Mouse (Mus musculus) left cerebral cortex, postnatal 10 days (tissue): Measurements from ENCODE around the gene Mfsd2a. TPM values are rescaled to one million over a fixed set of nuclear protein-coding genes. Genes with fewer than 3 reads are reported as not detected.

Source experiments
- DNase-seq, 2 experiments: peaks; one replicate each; pipeline ENCODE4 v3.0.0; 2021 to 2022; ENCODE audit warnings: low spot score in 2 of 2, mixed read lengths in 1 of 2; ENCODE audit errors: extremely low spot score in 1 of 2
- intact Hi-C: fragments of 180-260 bp; cut with DNase I; formaldehyde crosslinking; loops from one replicate; pipeline ENCODE4 v1.15.1; 2025
- total RNA-seq, 2 experiments: library from RNA; stranded (reverse); gene quantifications; 2 replicates each; pipeline ENCODE4 v1.2.3; 2021

Mfsd2a gene
- total RNA-seq, 2 experiments from 2014 or later: 47.0 to 58.6 TPM

DNA sequence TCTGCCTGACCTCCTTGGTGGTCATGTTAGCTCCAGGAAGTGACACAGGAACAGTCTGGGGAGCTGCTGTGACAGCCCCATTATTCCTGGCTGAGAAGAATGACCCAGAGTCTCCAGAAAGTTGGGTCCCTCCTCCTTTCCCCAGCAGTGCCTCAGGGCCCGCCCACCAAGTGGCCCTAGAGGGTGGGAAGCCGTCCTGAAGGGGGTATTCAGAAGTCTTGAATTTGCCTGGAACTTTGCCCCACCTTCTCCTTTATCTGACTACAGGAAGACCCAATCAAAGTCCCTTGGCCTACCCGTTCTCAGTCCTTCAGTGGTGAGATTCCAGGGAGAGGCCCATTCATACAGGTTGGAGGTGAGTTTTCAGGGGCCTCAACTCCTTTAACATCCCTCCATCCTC lies 20.9 kb upstream of the Mfsd2a start:
- peak in 1 of 2 experiments; percentile 72 for DNase-seq
- intact Hi-C loops: loop anchor here (5.0 to 10.0 kb wide), 3 partner anchors 40 to 1747 kb away; no protein-coding TSS in a partner anchor

DNA sequence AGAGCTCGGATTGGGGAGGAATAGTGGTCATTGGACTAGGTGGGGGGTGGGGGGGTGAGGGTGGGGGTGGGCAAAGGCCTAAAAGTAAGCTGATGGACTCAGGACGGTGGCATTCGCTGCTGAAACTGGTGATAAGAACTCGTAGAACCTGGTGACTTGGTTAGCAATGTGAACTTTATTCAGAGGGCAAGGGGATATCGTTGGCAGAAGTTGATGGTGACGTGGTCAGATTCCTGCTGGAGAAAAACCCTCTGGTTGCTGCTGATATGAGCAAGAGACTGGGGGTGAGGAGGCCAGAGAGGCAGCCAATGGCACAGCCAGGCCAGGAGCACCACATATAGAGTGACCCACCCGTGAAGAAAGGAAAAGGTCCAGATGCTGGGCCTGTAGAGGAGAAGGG lies 20.2 kb upstream of the Mfsd2a start:
- intact Hi-C loops: loop anchor here (5.0 to 10.0 kb wide), 3 partner anchors 39 to 1746 kb away; no protein-coding TSS in a partner anchor
- DNase-seq: no peak

DNA sequence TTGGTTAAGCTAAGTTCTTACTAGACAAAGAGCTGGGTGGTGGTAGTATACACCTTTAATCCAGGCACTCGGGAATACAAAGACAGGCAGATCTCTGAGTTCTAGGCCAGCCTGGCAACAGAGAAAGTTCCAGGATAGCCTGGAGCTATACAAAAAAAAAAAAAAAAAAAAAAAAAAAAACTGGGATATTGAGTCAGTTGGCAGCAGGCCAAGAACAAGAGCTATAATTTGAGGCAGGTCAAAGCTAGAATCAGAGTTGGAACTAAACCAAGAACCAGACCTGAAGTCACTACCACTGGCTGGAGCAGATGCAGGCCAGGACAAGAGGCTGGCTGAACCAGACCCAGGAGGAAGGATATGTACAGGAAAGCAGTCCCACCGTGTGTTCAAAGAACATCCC lies 19.7 kb upstream of the Mfsd2a start:
- DNase-seq: no peak
- intact Hi-C loops: loop anchor here (5.0 to 10.0 kb wide), 3 partner anchors 38 to 1746 kb away; no protein-coding TSS in a partner anchor

DNA sequence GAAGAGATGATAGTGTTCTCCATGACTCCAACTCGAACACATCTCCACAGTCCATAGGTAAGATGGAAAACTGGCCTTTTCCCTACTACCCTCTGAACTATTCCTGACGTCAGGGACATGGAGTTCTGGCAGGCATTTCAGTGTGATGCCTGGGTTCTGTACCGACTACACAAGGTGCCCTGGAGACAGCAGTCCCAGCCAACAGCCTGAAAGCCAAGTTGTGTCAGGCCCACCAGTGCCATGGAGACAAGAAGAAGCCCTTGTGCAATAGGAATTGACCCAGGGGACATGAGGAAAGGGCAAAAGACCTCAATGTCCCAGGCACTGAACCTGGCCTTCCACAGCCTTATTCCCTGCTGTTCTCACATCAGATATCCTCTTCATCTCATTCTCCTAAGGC lies 18.8 kb upstream of the Mfsd2a start:
- DNase-seq: no peak
- intact Hi-C loops: loop anchor here (5.0 to 10.0 kb wide), 3 partner anchors 38 to 1745 kb away; no protein-coding TSS in a partner anchor

DNA sequence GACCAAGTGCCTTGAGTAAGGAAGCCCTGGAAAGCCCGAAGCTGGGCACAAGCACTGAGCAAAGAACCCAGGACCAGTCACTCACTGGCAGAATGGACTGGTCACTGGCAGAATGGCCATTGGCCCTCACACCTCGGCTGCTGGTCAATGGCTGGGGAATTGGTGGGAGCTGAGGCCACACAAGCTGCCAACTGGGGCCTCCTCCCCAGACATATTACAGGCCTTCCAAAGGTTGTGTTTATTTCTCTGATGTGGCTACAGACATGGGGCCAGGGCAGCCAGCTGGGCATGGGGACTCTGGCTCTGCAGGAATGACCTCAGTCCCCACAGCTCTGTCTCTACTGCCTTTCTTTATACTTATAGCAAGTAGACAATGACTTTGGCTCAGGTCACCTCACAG lies 17.9 kb upstream of the Mfsd2a start:
- intact Hi-C loops: no loop called here
- DNase-seq: no peak

DNA sequence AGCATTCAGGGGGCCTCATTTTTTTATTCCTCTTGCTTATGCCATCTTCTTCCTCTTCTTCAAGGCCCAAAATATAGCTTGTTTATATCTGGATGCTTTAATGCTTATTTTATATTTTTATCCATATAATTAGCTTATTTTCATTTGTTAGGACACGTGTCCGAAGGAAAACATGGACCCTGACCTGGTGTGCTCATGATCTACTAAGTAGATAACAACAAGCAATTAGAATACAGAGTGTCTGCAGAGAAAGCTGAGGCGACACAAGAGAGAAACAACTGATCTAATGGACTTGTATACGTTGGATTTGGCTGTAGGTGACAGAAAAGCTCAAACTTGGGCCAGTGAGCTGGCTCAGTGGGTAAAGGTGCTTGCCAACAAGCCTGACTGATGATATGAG lies 15.9 kb upstream of the Mfsd2a start:
- no peak for DNase-seq
- intact Hi-C loops: no loop called here

DNA sequence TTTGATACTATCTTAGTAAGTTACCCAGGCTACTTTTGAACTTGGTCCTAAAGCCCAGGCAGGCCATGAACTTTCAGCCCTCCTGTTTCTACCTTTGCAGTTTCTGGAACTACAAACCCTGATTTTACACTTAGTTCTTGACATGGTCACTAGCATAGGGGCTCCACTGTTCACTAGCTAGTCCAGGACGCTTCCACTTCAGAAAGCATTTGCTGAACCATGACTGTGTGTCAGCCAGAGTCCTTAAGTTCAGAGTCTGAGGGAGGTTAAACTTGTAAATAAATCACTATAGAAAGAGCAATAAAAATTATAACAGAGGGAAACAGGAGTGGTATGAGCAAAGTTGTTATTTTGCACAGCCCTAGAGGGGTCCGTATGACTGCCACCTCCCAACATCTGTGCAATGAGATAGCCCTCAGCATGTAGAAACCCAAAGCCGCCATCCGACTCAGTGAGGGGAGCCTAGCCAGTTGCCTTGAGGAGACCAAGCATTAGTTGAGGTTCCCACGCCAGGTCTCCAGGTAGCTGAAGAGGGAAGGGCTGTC lies 14.1 kb upstream of the Mfsd2a start:
- intact Hi-C loops: no loop called here
- DNase-seq: no peak

DNA sequence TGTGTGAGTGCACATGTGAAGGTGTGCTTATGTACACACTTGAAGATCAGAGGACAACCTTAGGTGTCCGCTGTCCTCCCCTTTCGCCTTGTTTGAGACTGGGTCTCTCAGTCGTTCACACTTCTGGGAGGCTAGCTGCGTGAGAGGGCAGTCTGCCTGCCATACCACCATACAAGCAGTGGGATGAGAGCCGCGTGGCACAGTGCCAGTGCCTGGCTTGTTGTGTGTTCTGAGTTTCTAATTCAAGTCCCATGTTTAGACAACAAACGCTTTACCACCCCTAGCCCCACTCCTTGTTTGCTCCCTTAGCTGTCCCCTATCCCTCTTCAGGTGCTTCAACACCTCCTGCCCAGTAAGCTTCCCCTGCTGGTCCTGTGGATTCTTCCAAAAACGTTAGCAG lies 11.1 kb upstream of the Mfsd2a start:
- intact Hi-C loops: no loop called here
- DNase-seq: no peak

DNA sequence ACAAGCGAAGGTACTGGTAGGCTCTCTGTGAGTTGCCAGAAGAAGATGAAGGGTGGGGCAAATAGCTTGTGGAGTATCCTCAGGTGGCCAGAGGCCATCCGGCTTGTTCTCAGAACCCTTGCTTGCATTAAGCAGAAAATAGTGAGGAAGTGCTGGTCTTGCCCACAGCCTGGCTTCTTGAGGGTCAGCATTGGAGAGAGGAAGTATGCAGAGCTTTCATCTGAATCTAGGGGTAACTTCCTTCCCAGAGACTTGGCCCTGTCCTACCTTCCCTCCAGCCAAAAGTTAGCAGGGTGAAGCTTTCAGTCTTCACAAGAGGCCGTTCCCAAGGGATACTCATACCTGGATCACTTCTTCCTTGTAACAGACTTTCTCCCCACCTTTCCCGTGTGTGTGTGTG lies 10.7 kb upstream of the Mfsd2a start:
- intact Hi-C loops: no loop called here
- DNase-seq: no peak

DNA sequence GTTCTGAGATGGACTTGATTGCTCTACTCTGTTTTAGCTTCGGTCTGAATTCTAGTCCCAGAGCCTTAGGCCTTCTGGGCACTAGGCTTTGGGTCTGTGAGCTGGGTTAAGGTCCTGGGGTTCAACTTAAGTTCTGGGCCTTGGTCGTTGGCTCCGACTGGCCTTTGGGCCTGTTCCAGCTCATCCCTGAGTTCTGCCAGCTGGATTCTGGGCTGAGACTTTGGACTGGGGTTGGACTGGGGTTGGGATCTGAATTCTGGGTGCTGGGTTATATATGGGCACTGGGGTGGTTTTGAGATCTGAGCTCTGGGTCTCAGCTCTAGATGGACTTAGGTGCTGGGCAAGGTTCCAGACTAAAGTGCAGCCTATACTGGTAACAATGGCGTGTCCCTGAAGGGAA lies 10.2 kb upstream of the Mfsd2a start:
- no peak for DNase-seq
- intact Hi-C loops: no loop called here

DNA sequence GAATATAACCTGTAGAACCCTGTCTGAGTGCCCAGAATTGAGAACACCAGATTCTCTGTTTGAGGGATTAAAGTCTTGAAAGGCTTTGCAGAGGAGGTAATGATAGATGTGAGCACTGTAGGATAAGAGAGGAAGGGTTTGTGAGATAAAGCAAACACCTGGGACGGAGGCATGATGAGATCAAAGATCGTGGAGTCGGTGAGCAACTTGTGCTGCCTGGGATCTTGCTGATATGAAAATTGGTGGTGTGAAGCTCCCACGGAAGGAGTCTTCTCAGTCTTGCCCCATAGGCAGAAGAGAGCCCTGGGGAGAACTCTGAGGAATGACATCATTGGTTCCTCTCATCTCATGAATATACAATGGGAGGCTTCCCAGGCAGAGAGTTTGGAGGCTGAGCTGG lies 7.1 kb upstream of the Mfsd2a start:
- no peak for DNase-seq
- intact Hi-C loops: no loop called here

DNA sequence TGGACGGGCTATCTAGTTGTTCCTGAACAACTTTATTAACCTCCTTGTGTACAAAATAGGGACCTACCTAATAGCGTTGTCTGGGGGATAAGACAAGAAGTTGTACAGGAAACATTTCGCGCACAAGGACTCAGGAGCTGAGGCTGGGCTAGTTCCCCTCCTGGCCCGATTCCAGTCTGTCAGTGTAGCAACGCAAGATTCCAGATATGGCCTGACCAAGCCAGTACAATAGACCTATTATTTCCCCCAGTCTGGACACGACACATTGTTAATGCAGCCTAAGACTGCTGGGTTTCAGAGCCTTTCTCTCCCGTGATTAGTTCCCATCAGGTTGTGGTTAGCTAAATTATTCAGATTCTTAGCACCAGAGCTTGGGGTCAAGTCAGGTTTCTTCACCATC lies 1.8 kb upstream of the Mfsd2a start:
- DNase-seq: peak in 1 of 2 experiments; percentile 61
- intact Hi-C loops: no loop called here

DNA sequence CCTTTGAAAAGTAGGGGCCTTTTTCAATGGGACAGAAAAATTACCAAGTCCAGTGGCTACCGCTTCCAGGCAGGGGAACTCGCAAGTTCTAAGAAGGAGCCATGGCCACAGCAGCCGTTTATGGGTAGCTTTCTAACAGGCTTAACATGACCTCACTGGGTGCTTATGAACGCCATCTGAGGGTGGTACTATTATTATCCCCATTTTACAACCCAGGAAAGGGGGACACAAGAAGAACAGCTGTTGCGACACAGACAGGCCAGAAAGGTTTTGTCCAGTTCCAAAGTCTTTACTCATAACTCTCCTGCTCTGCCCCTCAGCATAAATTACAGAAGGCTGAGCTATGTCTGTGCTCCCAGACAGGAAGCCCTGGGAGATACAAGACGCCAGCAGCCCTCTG lies 601 bp upstream of the Mfsd2a start:
- intact Hi-C loops: no loop called here
- DNase-seq: no peak

DNA sequence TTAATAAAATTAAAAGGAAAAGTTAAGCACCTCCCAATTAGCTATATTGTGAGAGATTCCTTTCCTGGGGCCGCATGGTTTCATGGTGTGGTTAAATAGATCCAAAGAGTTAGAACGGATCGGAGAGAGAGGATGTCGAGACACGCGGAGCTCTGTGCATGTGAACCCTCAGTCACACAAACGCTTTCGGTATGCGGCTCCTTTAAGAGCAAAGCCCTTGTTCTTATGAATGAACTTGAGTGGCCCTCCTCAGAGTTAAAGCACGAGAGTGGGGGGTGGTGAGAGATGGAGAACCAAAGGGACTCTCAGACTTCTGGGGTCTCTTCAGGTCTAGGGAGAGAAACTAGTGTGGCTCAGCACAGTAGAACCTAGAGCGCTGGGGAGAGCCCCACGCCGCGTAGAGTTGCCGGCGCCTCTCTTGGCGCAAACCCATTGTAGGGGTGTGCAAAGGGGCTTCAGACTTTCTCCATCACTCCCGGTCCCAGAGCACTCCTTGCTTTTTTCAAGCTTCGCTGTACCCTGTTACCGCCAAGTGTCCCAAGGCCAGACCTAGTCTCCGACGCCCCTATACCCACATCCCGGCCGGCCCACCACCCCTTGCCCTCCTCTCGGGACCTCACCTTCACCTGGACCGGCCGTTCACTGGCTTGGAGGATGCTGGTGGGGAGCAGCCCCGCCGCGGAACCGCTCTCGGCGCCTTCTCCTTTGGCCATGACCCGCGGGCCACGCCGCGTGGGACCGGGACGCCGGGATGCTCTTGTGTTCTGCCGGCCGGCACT lies 478 bp downstream of the Mfsd2a start:
- DNase-seq: no peak
- intact Hi-C loops: no loop called here

DNA sequence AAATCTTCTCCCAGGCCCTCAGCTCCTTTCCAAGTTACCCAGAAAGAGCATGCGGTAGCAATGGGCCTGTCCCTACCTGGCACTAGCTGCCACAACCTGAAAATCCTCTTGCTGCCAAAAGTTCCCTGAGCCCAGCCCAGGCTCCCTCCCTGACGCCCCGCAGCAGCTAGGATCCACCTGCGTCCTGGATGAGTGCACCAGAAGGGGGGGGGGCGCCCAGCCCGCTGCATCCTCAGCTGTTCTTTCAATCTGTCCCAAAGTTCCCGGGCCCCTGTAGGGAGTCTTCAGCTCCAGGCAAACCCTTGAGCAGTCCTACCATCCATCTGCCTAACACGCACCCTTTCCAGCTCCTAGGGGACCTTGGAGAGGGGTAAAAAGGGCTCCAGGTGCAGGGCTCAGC lies 1.2 kb downstream of the Mfsd2a start:
- DNase-seq: no peak
- intact Hi-C loops: no loop called here

DNA sequence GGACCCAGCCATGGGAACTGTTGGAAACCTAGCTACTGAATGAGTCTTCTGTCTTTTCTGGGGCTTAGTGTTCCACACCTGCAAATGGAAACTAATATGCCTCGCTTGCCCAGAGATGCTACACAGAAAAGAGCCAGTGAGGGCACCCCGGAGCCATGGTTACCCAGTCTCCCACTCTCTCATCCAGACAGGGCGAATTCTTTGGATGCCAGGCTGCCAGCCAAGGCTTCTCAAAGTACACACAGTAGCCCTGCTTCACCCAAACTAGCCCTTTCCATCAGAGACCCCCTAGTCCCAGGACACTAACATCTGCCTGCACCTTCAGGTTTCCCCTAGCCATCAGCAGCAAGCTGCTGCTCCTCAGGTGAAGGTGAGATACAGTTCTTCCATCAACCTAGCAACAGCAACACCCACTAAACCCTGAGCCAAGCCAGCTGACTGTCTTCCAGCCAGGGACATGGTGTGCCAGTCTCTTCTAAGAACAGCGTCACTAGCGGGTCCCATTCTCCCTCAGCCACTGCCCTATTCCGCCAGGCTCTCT lies 2.4 kb downstream of the Mfsd2a start:
- intact Hi-C loops: no loop called here
- peak; percentile 67 to 71 for DNase-seq

DNA sequence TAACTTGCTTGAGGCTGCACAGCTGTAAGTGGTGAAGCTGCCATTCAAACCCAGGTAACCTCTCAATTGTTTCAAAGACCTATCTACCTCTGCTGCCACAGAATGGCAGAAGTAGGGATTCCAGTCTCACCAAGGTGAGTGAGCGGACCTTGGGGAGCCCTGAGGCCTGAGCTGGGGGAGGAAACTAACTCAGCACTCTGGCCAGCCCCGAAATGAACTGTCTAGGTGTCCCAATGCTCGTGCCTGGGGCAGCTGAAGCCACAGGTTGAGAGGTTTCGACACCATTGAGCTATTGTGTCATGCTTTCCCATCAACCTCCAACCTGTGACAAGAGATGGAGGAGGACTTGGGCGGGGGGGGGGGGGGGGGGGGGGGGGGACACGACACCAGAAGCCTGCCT lies 4.7 kb downstream of the Mfsd2a start:
- intact Hi-C loops: no loop called here
- DNase-seq: no peak

DNA sequence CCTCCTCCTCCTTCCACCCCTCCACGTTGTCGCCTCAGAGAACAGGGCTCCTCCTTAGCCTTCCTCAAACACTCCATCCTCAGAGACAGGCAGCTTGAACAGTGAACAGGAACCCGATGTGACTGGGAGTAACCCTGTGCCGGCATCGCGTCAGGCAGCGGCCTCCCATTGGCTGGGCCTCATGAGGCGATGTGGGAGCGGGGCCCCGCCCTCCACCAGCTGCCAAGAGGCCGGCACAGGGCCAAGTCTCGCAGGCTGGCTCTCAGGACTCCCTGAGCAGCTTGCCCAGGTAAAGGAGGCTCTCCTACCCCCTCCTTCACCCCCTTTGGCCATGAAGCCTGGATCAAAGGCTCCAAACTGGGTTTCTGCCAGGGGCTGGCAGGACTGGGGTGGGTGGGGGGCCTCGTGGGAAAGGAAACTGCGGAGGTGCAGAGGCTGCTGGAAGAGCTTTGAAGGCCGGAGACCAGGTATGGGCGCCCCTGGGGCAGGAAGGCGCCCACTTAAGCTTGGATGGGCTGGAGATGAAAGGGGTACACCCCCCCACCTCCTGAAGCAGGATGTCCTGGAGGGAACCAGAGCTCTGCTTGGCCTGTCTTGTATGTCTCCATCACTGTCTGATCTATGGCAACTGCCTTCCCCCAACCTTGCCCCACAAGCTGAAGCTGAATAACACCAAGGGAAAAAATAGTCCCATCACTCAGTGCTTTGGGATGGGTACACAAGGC lies 5.4 kb downstream of the Mfsd2a start:
- DNase-seq: peak; percentile 85 to 94
- intact Hi-C loops: no loop called here

DNA sequence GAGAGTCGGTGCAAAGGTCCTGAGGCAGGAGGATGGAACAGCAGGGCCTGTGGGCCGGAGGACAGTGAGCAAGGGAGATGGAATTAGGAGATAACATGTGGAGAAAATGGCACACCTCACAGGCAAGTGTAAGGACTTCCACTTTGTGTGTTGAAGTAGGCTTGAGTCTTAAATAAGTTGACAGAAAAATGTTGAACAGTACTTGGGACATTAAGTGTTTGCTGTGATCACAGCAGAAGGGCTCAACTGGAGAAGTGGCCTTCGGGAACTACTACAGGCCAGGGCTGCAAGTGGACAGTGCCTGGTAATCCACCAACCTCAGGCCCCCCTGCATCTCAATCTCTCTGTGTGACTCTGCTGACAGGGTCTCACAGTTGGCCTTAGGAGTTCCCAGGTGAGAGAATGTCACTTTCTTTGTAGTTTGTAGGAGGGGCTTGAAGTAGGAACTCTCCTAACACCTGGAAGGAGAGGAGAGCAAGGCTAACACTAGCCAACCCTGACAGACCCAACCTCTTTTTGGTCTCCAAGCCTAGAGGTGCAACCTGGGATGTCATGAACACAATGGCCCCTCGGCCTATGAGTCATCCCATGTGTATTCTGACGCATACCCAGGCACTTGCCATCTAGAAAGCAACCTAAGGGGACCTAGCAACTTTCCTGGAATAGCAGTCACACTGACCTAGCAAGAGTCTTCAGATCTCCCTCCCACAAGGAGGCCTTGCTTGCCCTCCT lies 6.1 kb downstream of the Mfsd2a start:
- no peak for DNase-seq
- intact Hi-C loops: no loop called here
